Mouse (Mus musculus): Measurements from ENCODE around the gene Junb. TPM values are rescaled to one million over a fixed set of nuclear protein-coding genes. Genes with fewer than 3 reads are reported as not detected.

Gene Junb
- polyA plus RNA-seq, 1 experiment from 2014 or later, result 21.9 TPM

DNA sequence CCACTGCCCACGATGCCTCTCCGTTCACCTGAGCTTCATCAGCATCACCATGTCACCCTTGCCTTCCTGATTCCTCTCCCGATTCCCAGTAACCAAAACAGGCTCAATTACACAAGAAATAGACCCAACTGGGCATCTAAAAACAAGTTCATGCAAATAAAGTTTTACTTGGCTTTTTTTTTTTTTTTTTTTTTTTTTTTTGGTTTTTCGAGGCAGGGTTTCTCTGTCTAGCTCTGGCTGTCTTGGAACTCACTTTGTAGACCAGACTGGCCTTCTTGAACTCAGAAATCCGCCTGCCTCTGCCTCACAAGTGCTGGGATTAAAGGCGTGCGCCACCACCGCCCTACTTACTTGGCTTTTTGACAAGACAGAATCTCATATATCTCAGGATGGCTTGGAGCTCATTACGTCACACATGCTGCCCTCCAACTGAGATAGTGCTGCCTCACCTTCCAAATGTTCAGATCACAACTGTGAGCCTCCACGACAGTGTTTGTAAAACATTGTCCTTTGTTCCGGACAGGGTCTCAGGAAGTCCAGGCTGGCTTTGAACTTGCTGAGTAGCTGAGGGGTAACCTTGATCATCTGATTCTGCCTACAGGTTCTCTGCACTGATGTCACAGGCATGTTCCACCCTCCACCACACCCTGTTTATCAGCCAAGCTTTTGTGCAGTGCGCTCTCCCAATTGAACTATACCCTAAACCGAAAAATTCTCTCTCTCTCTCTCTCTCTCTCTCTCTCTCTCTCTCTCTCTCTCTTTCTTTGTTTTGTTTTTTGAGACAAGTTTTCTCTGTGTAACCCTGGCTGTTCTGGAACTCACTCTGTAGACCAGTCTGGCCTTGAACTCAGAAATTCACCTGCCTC lies 40.7 kb downstream of the Junb start:
- Histone ChIP-seq H3K4me3 (ENCODE audit: low read depth, low read length) (no peak overlapping the region; the same call in 1 of the 2 replicates), H3K9ac (replicated peaks) (no peak overlapping the region), H3K27me3 (ENCODE audit: insufficient read depth, low read length) (peaks cover 52% of the 10 kb centered on the region), H3K27ac (ENCODE audit: low read depth) (no peak overlapping the region), H3K36me3 (replicated peaks; ENCODE audit: insufficient read depth, low read length) (no peaks in the 10 kb centered on the region), H3K9me3 (ENCODE audit: low read length) (no peaks in the 10 kb centered on the region), H3K4me1 (ENCODE audit: insufficient read depth) (no peaks in the 10 kb centered on the region; the same call in none of the 2 replicates), H3K4me2 (ENCODE audit: low read depth, low read length) (peak overlapping the region; percentile 70; the same call in 1 of the 2 replicates)
- ATAC-seq (no peak), DNase-seq (no peak)
- TF ChIP-seq EP300 (IDR thresholded peaks at IDR 0.05; ENCODE audit: low read depth) (no peak), CTCF (IDR thresholded peaks at IDR 0.05; ENCODE audit: low read depth) (no peak)
- WGBS (ENCODE audit: insufficient replicate concordance), result 53% methylated on average over 13 of the region's 13 CpGs

DNA sequence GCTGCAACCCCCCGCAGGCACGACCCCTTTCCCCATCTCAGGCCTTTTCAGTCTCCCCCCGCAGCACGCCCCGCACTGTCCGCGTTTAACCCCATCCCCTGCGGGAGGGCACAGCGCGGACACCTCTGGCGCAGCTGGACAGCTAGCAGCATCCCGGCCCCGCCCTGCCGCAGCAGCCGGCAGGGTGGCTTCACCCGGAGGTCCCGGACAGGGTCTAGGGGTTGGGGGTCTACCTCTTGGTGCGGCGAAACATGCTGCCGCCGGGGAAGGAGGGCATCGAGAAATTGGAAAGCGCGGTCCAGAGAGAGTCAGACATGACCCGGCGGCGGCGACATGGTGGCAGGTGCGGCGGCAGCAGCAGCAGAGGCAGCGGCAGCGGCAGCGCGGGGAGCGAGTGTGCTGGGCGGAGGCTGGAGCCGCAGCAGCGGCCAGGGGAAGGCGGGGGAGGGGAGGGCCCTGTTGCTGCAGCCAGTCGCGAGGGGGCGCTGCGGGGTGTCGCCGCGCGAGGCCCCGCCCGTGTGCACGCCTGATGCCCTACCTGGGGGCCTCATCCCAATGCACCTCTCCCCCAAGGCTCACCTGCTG lies 41.5 kb downstream of the Junb start, which contains the start of gene Mast1:
Gene Mast1 (minus strand): TSS at position 398 of the 585 bp plus-strand sequence.
- Histone ChIP-seq H3K4me1 (ENCODE audit: insufficient read depth) (no peaks in the 10 kb centered on the region; the same call in none of the 2 replicates), H3K27me3 (ENCODE audit: insufficient read depth, low read length) (peaks cover 52% of the 10 kb centered on the region), H3K4me3 (ENCODE audit: low read depth, low read length) (peak within 1 kb of the TSS; percentile 44), H3K27ac (ENCODE audit: low read depth) (no peak within 1 kb of the TSS), H3K4me2 (ENCODE audit: low read depth, low read length) (peak within 1 kb of the TSS; percentile 70), H3K9me3 (ENCODE audit: low read length) (no peaks in the 10 kb centered on the region), H3K9ac (replicated peaks) (0 out of 2 replicates have a peak within 1 kb of the TSS, but pooled peaks have one; percentile 16), H3K36me3 (replicated peaks; ENCODE audit: insufficient read depth, low read length) (no peaks in the 10 kb centered on the region)
- ATAC-seq, result peak; percentile 67
- peak; percentile 80 for DNase-seq
- TF ChIP-seq EP300 (IDR thresholded peaks at IDR 0.05; ENCODE audit: low read depth), result no peak
- peak; percentile 69 for TF ChIP-seq CTCF (IDR thresholded peaks at IDR 0.05; ENCODE audit: low read depth)
- WGBS (ENCODE audit: insufficient replicate concordance), result 2% methylated on average over 46 of the region's 50 CpGs

DNA sequence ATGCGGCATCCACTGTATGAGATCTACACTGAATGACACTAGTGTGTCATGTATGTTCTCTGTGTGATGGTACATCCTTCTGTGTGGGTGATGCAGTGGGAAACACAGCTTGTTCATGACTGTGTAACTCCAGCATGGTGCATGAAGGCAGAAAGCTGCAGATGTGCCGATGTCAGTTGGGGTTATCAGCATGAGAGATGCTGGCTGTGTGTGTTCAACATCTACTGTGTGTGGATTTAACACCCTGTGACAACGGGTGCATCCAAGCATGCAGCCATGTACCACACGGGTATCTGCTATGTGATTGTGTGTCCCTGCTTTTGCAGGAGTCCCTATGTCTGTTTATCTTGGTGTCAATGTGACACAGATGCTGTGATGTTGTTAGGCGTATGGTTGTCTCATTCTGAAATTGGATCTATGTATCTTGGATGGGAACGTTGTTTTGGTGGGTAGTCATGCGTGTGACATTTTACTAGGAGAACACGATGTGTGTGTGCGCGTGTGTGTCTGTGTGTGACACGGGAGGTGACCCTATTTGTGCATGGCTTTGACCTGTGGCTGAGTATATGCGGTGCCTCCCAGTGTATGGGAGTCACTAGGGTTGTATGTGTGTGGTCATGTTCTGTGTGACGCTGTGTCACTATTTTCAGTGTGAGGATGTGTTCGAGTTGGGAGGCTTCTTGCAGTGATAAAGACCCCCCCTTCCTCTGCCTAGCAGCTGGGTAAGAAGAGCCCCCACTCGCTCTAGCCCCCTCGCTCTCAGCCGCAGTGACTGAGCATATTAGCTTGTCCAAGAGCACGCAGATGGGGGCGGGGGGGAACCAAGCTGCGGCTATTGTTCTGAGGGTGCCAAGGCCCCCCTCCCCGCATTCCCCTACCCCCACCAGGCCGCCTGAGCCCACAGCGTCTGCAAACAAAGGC lies 42.2 kb downstream of the Junb start:
- Histone ChIP-seq H3K9me3 (ENCODE audit: low read length) (no peaks in the 10 kb centered on the region), H3K4me1 (ENCODE audit: insufficient read depth) (no peaks in the 10 kb centered on the region; the same call in none of the 2 replicates), H3K27me3 (ENCODE audit: insufficient read depth, low read length) (peaks cover 54% of the 10 kb centered on the region), H3K4me2 (ENCODE audit: low read depth, low read length) (peak overlapping the region; percentile 70), H3K9ac (replicated peaks) (no peak overlapping the region), H3K4me3 (ENCODE audit: low read depth, low read length) (peak overlapping the region; percentile 44), H3K36me3 (replicated peaks; ENCODE audit: insufficient read depth, low read length) (no peaks in the 10 kb centered on the region), H3K27ac (ENCODE audit: low read depth) (no peak overlapping the region)
- TF ChIP-seq EP300 (IDR thresholded peaks at IDR 0.05; ENCODE audit: low read depth) (no peak), CTCF (IDR thresholded peaks at IDR 0.05; ENCODE audit: low read depth) (no peak)
- ATAC-seq (no peak), DNase-seq (no peak)
- WGBS (ENCODE audit: insufficient replicate concordance), result 25% methylated on average over 23 of the region's 23 CpGs

DNA sequence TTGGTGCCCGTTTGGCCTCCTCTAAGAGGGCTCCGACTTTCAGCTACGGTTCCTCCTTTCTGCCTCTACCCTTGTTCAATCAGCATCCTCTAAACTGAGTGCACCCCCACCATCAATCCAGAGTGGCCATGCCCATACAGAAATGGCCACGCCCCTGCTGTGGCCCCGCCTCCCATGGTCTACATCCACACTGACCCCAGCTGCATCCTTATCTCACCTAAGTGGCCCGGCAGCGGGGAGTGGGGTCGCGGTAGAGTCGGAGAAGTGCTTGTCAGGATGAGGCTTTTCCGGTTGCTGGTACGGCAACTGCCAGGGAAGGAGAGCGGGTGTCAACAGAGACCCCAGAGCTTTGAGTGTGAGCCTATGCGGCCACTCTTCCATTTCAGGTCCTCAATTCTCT lies 43.0 kb downstream of the Junb start:
- H3K27me3 ChIP-seq (ENCODE audit: insufficient read depth, low read length), result peaks cover 58% of the 10 kb centered on the region
- H3K4me2 ChIP-seq (ENCODE audit: low read depth, low read length), result no peak overlapping the region
- no peaks in the 10 kb centered on the region for H3K9me3 ChIP-seq (ENCODE audit: low read length)
- ATAC-seq (no peak; the same call in 1 of the 2 replicates), DNase-seq (no peak)
- no peak overlapping the region for H3K4me3 ChIP-seq (ENCODE audit: low read depth, low read length)
- WGBS (ENCODE audit: insufficient replicate concordance), result 3% methylated on average over 14 of the region's 14 CpGs
- H3K9ac ChIP-seq (replicated peaks), result no peak overlapping the region
- H3K27ac ChIP-seq (ENCODE audit: low read depth), result no peak overlapping the region
- no peaks in the 10 kb centered on the region; the same call in none of the 2 replicates for H3K4me1 ChIP-seq (ENCODE audit: insufficient read depth)
- H3K36me3 ChIP-seq (replicated peaks; ENCODE audit: insufficient read depth, low read length), result no peaks in the 10 kb centered on the region
- no peak for TF ChIP-seq CTCF (IDR thresholded peaks at IDR 0.05; ENCODE audit: low read depth)
- no peak for TF ChIP-seq EP300 (IDR thresholded peaks at IDR 0.05; ENCODE audit: low read depth)

DNA sequence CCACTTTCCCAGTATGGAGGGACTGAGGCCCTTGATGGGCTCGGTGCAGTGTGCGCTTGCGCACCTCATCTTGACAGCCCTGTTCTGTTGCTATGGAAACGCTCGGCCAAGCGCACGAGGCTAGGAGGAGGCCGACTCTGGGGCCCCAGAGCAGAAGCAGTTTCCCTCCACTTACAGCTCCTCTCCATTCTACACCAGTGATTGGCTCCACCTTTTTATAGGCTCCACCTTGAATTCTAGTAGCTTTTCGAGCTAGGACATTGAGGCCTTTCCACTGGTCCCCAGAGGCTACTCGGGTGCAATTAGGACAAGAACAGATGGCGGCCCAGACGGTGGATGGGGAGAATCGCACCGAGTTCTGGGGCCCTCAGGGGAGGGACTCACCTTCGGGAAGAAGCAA lies 43.7 kb downstream of the Junb start:
- Histone ChIP-seq H3K27ac (ENCODE audit: low read depth) (no peak overlapping the region), H3K4me2 (ENCODE audit: low read depth, low read length) (no peak overlapping the region)

More for the DNA sequence above, 43.7 kb downstream of the Junb start:
- Histone ChIP-seq H3K4me1 (ENCODE audit: insufficient read depth) (no peaks in the 10 kb centered on the region; the same call in none of the 2 replicates), H3K27me3 (ENCODE audit: insufficient read depth, low read length) (peaks cover 64% of the 10 kb centered on the region), H3K36me3 (replicated peaks; ENCODE audit: insufficient read depth, low read length) (no peaks in the 10 kb centered on the region), H3K9ac (replicated peaks) (no peak overlapping the region), H3K9me3 (ENCODE audit: low read length) (no peaks in the 10 kb centered on the region), H3K4me3 (ENCODE audit: low read depth, low read length) (no peak overlapping the region)
- no peak for TF ChIP-seq CTCF (IDR thresholded peaks at IDR 0.05; ENCODE audit: low read depth)
- no peak for TF ChIP-seq EP300 (IDR thresholded peaks at IDR 0.05; ENCODE audit: low read depth)
- WGBS (ENCODE audit: insufficient replicate concordance), result 3% methylated on average over 15 of the region's 15 CpGs
- ATAC-seq (no peak), DNase-seq (no peak)

All from liver, postnatal 0 days (tissue).